ENCODE assay signal across 10 mouse cellular contexts in genomic region chr11:96464716-96465060, GRCm38 (mm10). TPM values are rescaled to one million over a fixed set of nuclear protein-coding genes. Genes with fewer than 3 reads are reported as not detected.
DNase-seq lines count a peak whose midpoint lies in the region; ATAC-seq lines count a peak whose summit lies in the region.
"Had no signal": no experiment of that assay in that cellular context is flagged by ENCODE, and none has a peak within 500 bp of the region (broad histone marks: within the 10 kb centered on the region; RNA-seq: fewer than 3 reads in every experiment).

No protein-coding gene starts in this region.

- H3K4me2 ChIP-seq in embryonic facial prominence, embryonic 13.5 days: peak overlapping the region; percentile 63
- H3K4me2 ChIP-seq in intestine, embryonic 14.5 days (ENCODE audit: low read length): peak overlapping the region; percentile 59
- H3K4me2 ChIP-seq in midbrain, embryonic 13.5 days (replicated peaks): peak overlapping the region; percentile 67

- no peak overlapping the region for H3K9ac ChIP-seq in embryonic facial prominence, embryonic 13.5 days
- no peak overlapping the region for H3K9ac ChIP-seq in intestine, embryonic 14.5 days (ENCODE audit: low read length)
- H3K9ac ChIP-seq in midbrain, embryonic 13.5 days (replicated peaks): peak overlapping the region; percentile 53; the same call in 1 of the 2 replicates

- peak; percentile 7 for DNase-seq in kidney, adult 18-20 months
- no peak for DNase-seq in kidney, postnatal 4 days
- DNase-seq in intestine, embryonic 14.5 days (ENCODE audit: low spot score): no peak
- no peak for DNase-seq in T-cell, adult 2 months (ENCODE audit: low spot score)
- no peak for DNase-seq in layer of hippocampus, adult 9-10 months (ENCODE audit: low spot score)
- no peak for DNase-seq in right cerebral cortex, postnatal 4 days

- no peaks in the 10 kb centered on the region for H3K36me3 ChIP-seq in embryonic facial prominence, embryonic 13.5 days
- no peaks in the 10 kb centered on the region for H3K36me3 ChIP-seq in intestine, embryonic 14.5 days (ENCODE audit: control insufficient read depth, insufficient read depth, low read length)
- H3K36me3 ChIP-seq in midbrain, embryonic 13.5 days: no peaks in the 10 kb centered on the region

- no peak overlapping the region for H3K27ac ChIP-seq in embryonic facial prominence, embryonic 13.5 days
- H3K27ac ChIP-seq in intestine, embryonic 14.5 days (ENCODE audit: low read depth): no peak overlapping the region
- H3K27ac ChIP-seq in midbrain, embryonic 13.5 days: no peak overlapping the region

- H3K27me3 ChIP-seq in embryonic facial prominence, embryonic 13.5 days: peaks cover 64% of the 10 kb centered on the region
- peaks cover 34% of the 10 kb centered on the region for H3K27me3 ChIP-seq in intestine, embryonic 14.5 days (replicated peaks; ENCODE audit: control insufficient read depth, insufficient read depth, low read length)
- H3K27me3 ChIP-seq in midbrain, embryonic 13.5 days: peaks cover 19% of the 10 kb centered on the region
- H3K27me3 ChIP-seq: Patski had no signal

- no peaks in the 10 kb centered on the region for H3K9me3 ChIP-seq in embryonic facial prominence, embryonic 13.5 days
- H3K9me3 ChIP-seq in intestine, embryonic 14.5 days (ENCODE audit: control insufficient read depth, low read length): no peaks in the 10 kb centered on the region
- H3K9me3 ChIP-seq in midbrain, embryonic 13.5 days: no peaks in the 10 kb centered on the region
- H3K9me3 ChIP-seq: megakaryocyte, embryonic 14.5 days had no signal

- peaks cover 11% of the 10 kb centered on the region; the same call in 1 of the 2 replicates for H3K4me1 ChIP-seq in embryonic facial prominence, embryonic 13.5 days
- peaks cover 13% of the 10 kb centered on the region; the same call in 1 of the 2 replicates for H3K4me1 ChIP-seq in intestine, embryonic 14.5 days (replicated peaks; ENCODE audit: control insufficient read depth, insufficient read depth, low read length)
- H3K4me1 ChIP-seq in midbrain, embryonic 13.5 days (replicated peaks): peaks cover 50% of the 10 kb centered on the region
- H3K4me1 ChIP-seq: megakaryocyte, embryonic 14.5 days had no signal

- no peak for ATAC-seq in embryonic facial prominence, embryonic 13.5 days (ENCODE audit: insufficient number of reproducible peaks, insufficient read depth, low FRiP score, low TSS enrichment, low read depth)
- ATAC-seq in intestine, embryonic 14.5 days (replicated peaks; ENCODE audit: low FRiP score, low TSS enrichment, low read depth): no peak
- ATAC-seq in midbrain, embryonic 13.5 days: no peak
- ATAC-seq: Patski had no signal

- peak overlapping the region; percentile 32 for H3K4me3 ChIP-seq in embryonic facial prominence, embryonic 13.5 days
- peak overlapping the region; percentile 37 for H3K4me3 ChIP-seq in intestine, embryonic 14.5 days (ENCODE audit: low read depth, low read length)
- peak overlapping the region; percentile 36 for H3K4me3 ChIP-seq in midbrain, embryonic 13.5 days (replicated peaks)
- H3K4me3 ChIP-seq: megakaryocyte, embryonic 14.5 days had no signal

- WGBS in embryonic facial prominence, embryonic 13.5 days: 21% methylated on average over 5 of the region's 5 CpGs
- 23% methylated on average over 5 of the region's 5 CpGs for WGBS in intestine, embryonic 14.5 days
- 29% methylated on average over 5 of the region's 5 CpGs for WGBS in midbrain, embryonic 13.5 days

RNA-seq across cellular contexts. Expression of gene Skap1, which starts 0.3 kb away (rescaled TPM):
- 0.49 and 0.61 TPM in 2 replicates for polyA plus RNA-seq in embryonic facial prominence, embryonic 13.5 days (2015; fragmentation: Nextera tagmentation; extraction: Ambion mirVana)
- polyA plus RNA-seq in intestine, embryonic 14.5 days (2014; fragmentation: Nextera tagmentation; extraction: Ambion mirVana): 0.87 and 1.7 TPM in 2 replicates
- 3.4 and 4.0 TPM in 2 replicates for polyA plus RNA-seq in midbrain, embryonic 13.5 days (2015; fragmentation: Nextera tagmentation; extraction: Ambion mirVana)
